Mouse (Mus musculus) MN1 (cell line): ENCODE results near the gene Gap43.
"Not testable (repeated sequence)": the region's sequence is repeated elsewhere in the genome, so short reads cannot be mapped to it uniquely, and the experiment has no call there.

Experiments
- DNase-seq: peaks from one replicate; pipeline ENCODE4 v3.0.0-alpha.2; 2016; ENCODE audit warnings: low spot score

Gap43 gene

GRCm38 (mm10) chr16:42294056-42294455 is 46.4 kb downstream of the Gap43 start:
- DNase-seq, result no peak

- DNase-seq, result no peak
Measured at GRCm38 (mm10) chr16:42291572-42291971, 48.9 kb downstream of the Gap43 start.

- DNase-seq, result no peak
Measured at GRCm38 (mm10) chr16:42284005-42284404, 56.4 kb downstream of the Gap43 start.

- DNase-seq, result no peak
Measured at GRCm38 (mm10) chr16:42277713-42278112, 62.7 kb downstream of the Gap43 start.

- DNase-seq, result no peak
Measured at GRCm38 (mm10) chr16:42277268-42277667, 63.2 kb downstream of the Gap43 start.

- peak; percentile 83 for DNase-seq
Measured at GRCm38 (mm10) chr16:42276216-42277141, 64.0 kb downstream of the Gap43 start.

GRCm38 (mm10) chr16:42275518-42276215 is 64.8 kb downstream of the Gap43 start:
- DNase-seq, result no peak

- no peak for DNase-seq
Measured at GRCm38 (mm10) chr16:42271213-42271612, 69.2 kb downstream of the Gap43 start.

GRCm38 (mm10) chr16:42269587-42269967 is 70.9 kb downstream of the Gap43 start:
- DNase-seq, result no peak

- DNase-seq, result peak; percentile 65
Measured at GRCm38 (mm10) chr16:42268843-42269586, 71.4 kb downstream of the Gap43 start.

GRCm38 (mm10) chr16:42265185-42265584 is 75.3 kb downstream of the Gap43 start:
- DNase-seq, result no peak

- DNase-seq, result no peak
Measured at GRCm38 (mm10) chr16:42262935-42263542, 77.4 kb downstream of the Gap43 start.

GRCm38 (mm10) chr16:42255693-42256092 is 84.8 kb downstream of the Gap43 start:
- peak; percentile 93 for DNase-seq

GRCm38 (mm10) chr16:42255222-42255621 is 85.2 kb downstream of the Gap43 start:
- DNase-seq, result no peak

GRCm38 (mm10) chr16:42252252-42252651 is 88.2 kb downstream of the Gap43 start:
- DNase-seq, result no peak

GRCm38 (mm10) chr16:42244121-42244520 is 96.3 kb downstream of the Gap43 start:
- DNase-seq, result not testable (repeated sequence)

GRCm38 (mm10) chr16:42231306-42231705 is 109.1 kb downstream of the Gap43 start:
- DNase-seq, result no peak
